Mouse (Mus musculus) frontal cortex, postnatal 14 days (tissue): ENCODE results near the gene Dnajc22.
A peak's percentile ranks its signal among the peaks of the same experiment; 100 is the strongest.

ENCODE experiments used
- DNase-seq, 2 experiments: peaks; one replicate each; pipeline ENCODE4 v3.0.0; 2022; ENCODE audit warnings: low spot score in 2 of 2

Gene Dnajc22

DNA sequence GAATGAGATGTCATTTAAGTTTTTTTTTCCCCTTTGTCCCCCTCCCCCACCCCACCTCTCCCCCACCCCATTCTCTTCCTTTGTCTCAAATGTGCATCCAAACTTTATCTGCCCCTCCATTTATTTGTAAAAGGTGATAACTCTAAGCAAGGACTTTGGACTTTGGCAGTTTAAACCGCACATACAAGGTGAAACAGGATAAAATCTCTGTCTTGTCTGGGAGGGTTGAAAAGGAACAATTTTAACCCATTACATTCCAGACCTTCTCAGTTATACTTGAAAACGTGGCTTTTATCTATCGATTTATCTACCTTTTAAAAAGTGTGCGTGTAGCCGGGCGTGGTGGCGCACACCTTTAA is 22.1 kb downstream of the Dnajc22 start:
- no peak for DNase-seq

DNA sequence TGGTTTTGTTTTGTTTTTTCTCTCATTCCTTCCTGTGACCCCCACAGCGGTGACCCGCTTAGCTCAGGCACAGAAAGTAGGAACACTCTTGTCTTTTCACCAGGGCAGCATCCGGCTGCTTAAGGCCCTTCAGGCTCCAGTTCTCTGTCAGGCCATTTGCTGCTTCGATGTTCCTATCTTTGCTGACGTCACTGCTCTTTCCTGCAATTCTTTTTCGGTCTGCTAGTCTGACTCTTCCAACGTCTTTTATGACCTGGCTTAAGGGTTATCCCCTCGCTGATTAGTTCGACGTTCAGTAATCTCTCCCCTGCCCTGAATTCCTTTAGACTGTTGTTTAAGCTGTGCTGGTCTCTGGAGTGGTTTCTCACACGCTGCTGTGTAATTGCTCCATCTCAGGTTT is 23.6 kb downstream of the Dnajc22 start:
- DNase-seq: no peak

DNA sequence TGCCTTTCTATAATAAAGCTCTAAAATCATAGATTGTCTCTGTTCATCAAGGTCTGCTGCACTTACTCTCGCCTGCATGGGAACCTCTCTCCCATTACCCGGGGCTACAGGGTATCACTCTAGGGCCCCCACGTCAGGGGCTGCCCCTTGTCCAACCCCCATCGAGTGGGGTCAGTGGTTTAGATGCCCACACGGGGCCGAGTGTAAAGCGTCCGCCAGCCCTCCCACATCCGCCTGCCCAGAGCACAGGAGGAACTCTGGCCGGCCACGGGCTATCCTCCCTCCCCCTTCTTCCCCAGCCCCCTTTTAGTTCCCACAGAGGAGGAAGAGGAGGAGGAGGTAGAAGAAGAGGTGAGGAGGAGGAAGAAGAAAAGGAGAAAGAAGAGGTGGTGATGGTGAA is 27.8 kb downstream of the Dnajc22 start:
- DNase-seq: no peak

- DNase-seq: no peak
These were observed 29.7 kb downstream of the Dnajc22 start for GRCm38 (mm10) chr15:99122642-99123041.

DNA sequence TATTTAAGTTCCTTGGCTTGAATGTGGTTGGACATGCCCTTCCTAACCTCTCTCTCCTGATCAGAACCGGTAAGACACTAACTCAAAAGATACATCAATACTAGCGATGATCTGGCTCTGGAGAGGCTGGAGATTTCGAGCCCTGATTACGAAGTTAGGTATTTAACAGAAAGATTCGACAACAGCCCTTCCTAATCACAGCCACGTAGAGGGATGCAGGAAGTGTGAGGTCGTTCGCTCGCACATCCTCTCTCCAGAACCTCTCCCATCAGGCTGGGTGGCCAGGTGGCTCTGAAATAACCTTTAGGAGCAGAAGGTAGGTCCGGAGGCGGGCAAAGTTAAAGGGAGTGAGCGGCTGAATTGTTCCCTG is 32.7 kb downstream of the Dnajc22 start, which contains the start of gene Spats2:
Spats2 (plus strand) TSS at position 206 of the 370 bp plus-strand sequence.
- DNase-seq: no peak

DNA sequence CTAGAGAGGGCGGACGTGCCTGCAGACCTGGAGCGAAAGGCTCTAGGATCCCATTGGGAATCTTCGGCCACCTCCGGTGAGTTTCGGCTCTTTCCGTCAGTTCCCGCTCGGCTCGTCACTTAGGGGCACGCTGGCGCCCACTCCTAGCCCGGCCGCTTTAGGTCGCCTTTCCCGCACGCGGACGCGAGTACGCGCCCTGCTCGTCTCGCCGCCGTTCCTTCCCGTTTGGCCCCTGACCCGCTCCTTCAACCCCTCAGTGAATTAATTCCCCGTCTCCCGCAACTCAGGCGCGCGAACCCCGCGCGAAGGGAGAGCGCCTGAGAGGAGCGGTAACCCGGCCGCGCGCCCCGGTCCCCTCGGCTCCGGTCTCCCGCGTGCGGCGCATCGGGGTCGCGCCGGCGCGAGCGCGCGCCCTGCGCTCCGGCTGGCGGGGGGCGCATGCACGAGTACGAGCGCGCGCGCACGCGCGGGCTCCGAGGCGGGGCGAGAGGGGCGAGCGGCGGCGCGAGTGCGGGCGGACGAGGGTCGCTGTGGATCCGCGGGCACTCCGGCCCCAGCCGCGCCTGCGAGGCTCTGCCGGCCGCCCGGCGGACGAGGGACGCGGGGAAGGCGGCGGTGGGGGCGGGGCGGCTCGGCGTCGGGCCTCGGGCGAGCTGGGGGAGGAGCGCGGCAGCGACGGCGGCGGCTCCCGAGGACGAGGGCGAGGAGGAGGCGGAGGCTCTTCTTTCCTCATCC is 33.3 kb downstream of the Dnajc22 start:
- peak; percentile 76 to 82 for DNase-seq

DNA sequence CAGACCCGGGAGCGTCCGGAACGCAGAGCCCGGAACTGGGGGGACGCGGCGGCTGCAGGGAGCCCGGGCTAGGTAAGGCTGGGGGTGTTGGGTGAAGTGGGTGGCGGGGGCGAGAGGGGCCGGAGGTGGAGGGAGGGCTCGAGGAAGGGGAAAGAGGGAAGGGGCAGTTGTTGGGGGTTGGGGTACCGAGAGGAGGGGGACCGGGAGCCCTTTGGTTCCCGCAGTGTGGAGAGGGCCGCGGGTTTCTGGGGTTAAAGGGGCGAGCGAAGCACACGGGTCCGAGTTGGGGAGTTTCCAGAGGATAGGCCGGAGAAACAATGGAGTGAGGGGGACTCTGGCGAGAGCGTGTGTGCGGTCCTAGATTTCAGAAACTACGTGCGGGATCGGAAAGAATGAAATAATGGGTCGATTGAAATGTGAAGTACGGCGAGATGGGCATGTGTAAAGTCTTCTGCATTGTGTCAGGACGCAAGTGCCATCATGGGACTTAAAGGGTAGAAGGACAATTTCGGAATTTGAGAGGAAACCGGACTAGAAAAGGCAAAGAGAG is 33.9 kb downstream of the Dnajc22 start:
- DNase-seq: peak in 1 of 2 experiments; percentile 8

GRCm38 (mm10) chr15:99127851-99128522 is 35.0 kb downstream of the Dnajc22 start:
- no peak for DNase-seq

GRCm38 (mm10) chr15:99129441-99129840 is 36.5 kb downstream of the Dnajc22 start:
- DNase-seq: no peak

DNA sequence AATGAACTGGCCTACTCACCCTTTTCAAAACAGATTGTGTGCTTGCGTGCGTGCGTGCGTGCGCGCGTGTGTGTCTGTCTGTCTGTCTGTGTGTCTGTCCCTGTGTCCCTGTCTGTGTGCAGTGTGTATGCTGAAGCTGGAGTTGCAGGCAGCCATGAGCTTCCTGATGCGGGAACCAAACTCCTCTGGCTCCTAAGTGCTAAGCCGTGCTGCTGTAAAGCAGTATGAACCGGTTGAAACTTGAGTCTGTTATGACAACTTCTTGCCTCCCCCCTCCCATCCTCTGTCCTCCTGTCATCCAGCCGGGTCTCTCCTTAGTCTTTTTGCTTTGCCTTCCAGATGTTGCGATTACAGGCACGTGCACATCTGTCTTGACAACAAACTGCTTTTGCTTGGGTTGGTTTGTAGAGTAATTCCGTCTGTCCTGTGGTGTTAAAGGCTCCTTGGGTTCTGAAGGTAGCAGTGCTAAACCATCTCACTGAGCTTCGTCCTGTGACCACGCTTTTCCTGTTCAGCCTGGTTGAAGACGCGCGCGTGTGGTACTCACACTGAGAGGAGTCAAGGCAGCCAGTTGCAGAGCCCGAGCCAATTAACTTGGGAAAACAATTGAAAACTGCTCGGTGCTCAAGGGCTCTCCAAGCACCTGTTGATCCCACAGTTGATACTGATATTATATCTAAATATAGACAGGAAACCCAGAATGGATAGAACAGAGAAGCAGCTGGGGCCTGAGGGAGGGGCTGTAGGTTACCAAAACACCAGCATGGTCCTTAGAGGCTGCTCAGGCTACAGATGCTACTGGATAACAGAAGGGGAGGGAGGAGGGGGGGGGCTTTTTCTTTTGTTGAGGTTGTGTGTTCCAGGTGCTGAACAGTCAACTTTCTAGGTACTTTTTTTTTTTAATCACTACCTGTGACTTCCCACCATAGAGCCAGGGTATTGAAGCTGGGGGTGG is 37.3 kb downstream of the Dnajc22 start:
- DNase-seq: no peak

DNA sequence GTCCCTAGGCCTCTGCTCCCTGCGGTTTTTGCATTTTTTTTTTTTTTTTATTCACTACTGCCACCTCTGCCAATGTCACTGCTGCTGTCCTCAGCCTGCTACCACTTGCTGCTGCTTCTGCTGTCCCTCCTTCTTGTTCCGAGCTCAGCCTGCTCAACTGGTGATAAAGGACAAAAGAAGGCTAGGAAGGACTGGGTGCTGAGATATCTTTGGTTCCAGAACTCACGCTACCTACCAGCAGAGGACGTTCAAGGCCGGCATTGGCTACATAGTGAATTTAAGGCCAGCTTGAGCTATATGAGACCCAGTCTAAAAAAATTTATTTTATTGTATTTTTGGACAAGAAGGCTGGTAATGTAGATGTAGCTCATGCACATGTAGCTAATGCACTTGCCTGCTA is 45.4 kb downstream of the Dnajc22 start:
- no peak for DNase-seq

- DNase-seq: no peak
These were observed 46.7 kb downstream of the Dnajc22 start for GRCm38 (mm10) chr15:99139669-99140068.

GRCm38 (mm10) chr15:99150516-99150915 is 57.5 kb downstream of the Dnajc22 start:
- no peak for DNase-seq

- no peak for DNase-seq
These were observed 58.4 kb downstream of the Dnajc22 start for GRCm38 (mm10) chr15:99151324-99151723.

DNA sequence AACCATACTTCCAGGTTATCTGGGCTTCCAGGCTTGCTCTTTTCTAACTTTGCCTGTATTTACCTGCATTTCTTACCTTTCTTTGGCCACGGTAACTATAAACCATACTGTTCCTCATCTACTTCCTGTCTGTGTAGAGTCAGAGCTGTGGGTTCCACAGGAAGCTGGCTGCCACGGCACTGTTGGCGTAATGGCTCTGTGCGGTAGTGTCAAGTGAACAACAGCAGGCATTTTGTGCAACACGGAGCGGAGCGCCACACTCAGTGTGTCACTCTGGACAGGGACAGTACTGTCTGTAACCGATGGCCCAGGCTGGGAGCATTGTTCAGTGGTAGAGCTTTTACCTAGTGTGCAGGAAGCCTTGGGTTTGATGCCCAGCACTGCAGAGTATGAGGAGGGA is 60.5 kb downstream of the Dnajc22 start:
- DNase-seq: no peak
